Mouse (Mus musculus) cerebellum, postnatal 25 days (tissue): ENCODE results near the gene Plekha8.

Source experiments
- DNase-seq, 2 experiments: peaks; one replicate each; pipeline ENCODE4 v3.0.0; 2021; ENCODE audit warnings: mixed read lengths in 2 of 2

Plekha8 gene

GRCm38 (mm10) chr6:54655471-54656095 is 60.7 kb downstream of the Plekha8 start:
- DNase-seq: no peak

GRCm38 (mm10) chr6:54657861-54658260 is 63.0 kb downstream of the Plekha8 start:
- DNase-seq: no peak

GRCm38 (mm10) chr6:54669868-54670267 is 75.0 kb downstream of the Plekha8 start:
- DNase-seq: peak in 1 of 2 experiments; percentile 33

DNA sequence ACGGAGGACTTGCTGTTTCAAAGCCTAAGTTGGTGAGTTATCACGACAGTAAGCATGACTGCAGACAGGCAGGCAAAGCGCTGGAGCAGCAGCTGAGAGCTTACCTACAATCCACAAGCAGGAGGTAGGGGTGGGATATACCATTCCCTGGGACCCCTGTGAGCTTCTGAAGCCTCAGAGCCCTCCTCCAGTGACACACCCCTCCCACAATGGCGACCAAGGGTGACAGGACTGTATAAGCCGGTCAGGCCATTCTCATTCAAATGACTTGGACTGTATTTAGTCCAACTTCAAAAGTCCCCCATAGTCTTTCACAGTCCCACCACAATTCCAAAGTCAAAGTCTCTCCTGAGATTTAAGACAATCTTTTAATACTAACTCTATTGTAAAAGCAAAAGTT is 78.0 kb downstream of the Plekha8 start:
- DNase-seq: no peak

DNA sequence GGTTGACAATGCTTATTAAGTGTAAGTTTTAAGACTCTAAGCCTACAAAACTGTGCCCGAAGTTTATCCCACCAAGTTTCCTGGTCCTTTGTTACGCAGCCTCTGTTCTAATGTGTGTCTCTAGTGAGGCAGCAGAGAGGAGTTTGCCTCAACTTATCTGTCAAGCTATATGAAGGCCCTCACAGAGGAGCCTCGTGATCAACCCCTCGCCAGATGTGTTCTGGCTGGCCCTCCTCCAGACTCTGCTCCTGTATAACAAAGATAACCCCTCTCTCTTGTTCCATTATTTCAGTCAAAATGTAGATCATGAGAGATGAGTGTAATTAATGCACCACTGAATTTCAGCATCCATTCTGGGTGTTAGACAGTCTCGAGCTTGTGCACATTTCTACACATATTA is 84.8 kb downstream of the Plekha8 start:
- DNase-seq: no peak

GRCm38 (mm10) chr6:54680891-54681745 is 86.2 kb downstream of the Plekha8 start, which contains the start of gene Mturn:
TSS of gene Mturn (plus strand) at chr6:54681624.
- peak; percentile 98 to 100 for DNase-seq

GRCm38 (mm10) chr6:54681746-54682428 is 87.0 kb downstream of the Plekha8 start:
- no peak for DNase-seq

DNA sequence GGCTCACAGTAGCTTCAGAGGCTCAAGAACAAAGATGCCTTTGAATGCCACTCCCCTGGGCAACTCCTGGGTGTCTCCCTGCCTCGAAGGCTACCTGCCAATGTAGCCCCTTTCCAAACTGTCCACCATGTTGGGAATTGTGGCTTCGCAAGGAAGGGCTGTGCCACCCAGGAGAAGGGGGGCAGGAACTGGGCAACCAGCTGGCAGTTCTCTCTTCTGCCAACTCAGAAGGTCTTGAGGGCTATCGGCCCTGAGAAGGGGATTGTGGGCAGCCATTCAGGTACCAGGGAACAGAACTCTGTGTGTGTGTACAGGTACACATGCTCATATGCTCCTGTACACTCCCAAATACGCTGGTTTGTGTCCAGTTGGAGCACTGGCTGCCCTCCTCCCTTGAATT is 89.2 kb downstream of the Plekha8 start:
- no peak for DNase-seq

- DNase-seq: no peak
These were observed 90.2 kb downstream of the Plekha8 start for GRCm38 (mm10) chr6:54685103-54685502.

GRCm38 (mm10) chr6:54685716-54686395 is 90.9 kb downstream of the Plekha8 start:
- no peak for DNase-seq

DNA sequence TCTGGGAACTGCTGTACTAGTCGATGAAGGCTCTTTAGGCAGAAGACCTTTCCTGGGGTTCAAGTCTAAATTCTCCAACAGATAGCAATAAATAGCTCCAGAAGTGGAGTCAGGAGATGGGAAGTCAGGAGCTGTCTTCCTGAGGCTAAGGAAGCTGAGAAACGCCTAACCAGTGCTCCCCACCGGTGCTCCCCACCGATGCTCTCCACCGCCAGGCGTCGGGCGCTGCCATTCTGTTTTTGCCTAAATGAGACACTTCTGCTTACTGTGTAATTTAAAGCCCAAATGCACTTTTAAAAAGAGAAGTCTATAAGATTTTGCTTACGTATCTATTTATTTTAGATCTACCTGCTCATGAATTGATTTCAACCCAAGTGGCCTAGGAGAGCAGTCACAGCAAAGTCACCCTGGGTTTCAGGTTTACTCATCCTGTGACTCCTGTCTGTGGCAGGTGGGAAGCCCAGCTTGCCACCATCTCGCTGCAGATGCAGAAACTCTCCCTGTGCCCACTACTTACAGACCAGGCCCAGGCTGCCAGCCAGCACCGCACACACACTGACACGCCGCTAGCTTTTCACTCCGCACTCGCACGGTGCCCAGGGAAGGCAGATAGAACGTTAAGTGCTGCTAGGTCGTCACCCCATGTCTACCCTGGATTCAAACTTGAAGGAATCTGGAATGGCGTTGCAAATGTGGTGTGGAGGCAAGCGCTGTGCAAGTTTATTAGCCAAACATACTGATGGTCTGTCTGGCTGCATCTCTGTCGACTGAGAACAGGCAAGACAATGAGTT is 92.2 kb downstream of the Plekha8 start:
- DNase-seq: no peak

- no peak for DNase-seq
These were observed 93.8 kb downstream of the Plekha8 start for GRCm38 (mm10) chr6:54688467-54689323.

DNA sequence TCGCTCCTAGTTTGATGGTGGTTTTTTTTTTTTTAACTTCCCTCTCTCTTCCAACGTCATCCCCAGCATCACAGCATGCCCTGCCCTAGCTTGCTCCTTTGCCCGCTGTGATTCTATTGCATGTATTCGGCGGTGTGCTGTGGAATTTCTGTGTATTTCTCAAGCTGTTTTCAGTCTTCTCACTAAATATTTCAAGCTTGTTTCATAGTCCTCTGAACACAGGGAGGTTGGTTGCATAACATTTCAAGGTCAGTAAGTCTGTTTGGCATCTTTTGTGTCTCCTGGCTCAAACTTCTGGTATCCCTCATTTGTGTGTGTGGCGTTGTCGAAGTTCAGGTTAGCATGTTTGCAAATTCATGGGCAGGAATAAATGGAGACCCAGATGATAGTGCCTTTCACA is 94.8 kb downstream of the Plekha8 start:
- no peak for DNase-seq

DNA sequence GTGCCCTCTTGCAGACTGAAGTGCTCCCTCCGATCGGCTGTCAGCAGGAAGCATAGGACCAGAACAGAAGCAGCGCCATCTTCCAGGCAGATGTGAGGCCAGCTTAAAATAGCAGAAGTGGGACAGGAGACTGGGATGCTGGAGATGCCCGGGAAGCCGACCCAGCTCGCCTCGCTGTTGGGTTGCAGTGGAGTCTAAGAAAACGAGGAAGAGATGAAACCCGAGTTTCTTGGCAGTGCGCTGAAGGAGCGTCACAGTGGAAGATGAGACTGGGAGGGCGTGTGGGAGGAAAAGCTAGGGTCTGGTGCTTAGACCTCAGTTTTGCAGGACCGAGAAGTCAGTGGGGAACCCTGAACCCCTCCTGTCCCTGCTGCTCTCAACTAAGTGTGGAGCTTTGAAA is 95.9 kb downstream of the Plekha8 start:
- DNase-seq: no peak

DNA sequence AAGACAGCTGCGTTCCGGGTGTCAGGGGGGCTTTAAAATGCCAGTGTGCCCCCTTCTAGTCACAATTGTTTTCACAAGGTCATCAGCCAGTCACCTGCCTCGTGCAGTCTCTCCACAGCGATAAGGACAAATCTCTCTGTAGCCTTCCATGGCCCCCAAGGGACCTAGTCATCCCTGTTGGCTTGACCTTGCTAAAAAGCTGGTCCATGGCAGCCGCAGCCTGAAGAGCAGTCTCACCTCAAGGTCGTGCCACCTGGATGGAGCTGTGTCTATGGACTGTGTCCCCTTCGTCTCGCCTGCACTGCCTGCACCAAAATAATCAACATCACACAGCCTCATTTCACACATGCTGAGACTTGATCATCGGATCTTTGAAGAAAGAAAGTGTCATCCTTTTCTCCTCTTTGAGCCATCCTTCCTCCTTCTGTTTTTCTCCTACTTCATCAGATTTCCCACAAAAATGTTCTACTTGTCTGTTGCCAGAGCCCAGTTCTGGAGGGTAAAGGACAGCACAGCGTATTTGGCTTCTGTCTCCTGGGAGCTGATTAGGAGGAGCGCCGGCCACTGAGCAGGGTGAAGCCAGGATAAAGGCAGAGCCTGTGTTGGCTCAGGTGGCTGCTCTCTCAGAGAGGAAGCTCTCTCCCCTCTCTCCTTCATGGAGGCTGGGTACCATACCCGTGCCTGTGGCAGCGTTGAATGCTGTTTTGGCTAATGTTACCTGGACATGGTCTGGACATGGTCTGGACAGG is 96.6 kb downstream of the Plekha8 start:
- no peak for DNase-seq

DNA sequence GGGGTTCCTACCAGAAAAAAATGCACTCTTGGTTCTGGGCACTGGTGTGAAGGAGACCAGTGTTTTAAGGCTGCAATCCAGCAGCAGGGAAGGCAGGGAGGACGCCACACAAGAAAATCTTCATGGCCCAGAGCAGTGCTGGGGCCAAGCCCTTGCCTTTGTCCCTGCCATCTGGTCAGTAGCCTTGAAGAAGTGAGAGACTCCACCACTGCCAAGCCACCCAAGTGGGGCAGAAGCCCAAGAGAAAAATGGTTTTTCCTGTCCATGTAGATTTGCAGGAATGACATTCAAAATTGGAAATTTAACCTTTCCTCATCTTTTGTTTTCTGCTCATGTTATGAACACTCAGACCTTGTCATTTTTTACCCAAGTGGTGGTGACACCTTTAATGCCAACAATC is 97.3 kb downstream of the Plekha8 start:
- no peak for DNase-seq

DNA sequence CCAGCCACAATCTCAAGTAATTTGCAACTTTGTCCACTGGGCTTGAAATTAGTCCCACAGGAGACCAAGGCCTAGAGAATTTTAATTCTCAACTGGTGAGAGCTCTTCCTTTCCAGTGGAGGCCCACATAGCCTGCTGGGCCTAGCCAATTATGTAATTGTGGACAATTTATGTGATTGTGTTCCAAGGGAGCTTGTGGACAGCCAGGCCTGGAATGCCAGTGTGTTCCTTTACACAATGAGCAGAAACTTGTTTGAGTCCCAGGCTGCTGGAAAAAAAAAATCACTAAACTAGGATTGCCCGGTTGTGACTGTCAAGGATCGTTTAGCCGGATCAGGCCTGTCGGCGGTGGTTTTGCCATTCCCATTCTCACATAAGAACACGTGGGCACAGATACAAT is 98.4 kb downstream of the Plekha8 start:
- DNase-seq: no peak
